In the genomic region with DNA sequence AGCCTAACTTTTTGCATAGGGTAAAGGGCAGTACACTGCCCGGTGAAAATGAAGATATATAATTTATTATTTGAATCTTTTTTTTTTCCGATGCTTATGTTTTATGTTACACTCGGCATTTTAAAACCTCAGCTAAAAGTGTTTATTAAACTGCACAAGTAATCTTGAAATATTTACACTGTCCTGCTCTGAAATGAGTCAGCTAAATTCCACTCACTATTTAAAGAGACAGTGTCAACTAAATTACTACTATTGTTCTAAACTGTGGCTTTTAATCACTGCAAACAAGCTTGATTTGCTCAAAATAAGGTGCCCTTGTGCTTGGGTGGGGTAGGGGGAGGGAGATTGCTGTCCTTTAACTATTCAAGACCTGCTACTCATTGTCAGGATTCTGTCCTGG, we compare ENCODE assay signal across 8 mouse cellular contexts. TPM values are rescaled to one million over a fixed set of nuclear protein-coding genes. Genes with fewer than 3 reads are reported as not detected.
DNase-seq lines count a peak whose midpoint lies in the region; ATAC-seq and TF ChIP-seq lines count a peak whose summit lies in the region.

No protein-coding gene starts in this region.

- no peaks in the 10 kb centered on the region for H3K27me3 ChIP-seq in lung, postnatal 0 days (replicated peaks; ENCODE audit: insufficient read depth, low read length)
- H3K27me3 ChIP-seq in embryonic facial prominence, embryonic 13.5 days, result no peaks in the 10 kb centered on the region
- H3K27me3 ChIP-seq in limb, embryonic 10.5 days (ENCODE audit: low read depth, poor library complexity, severe bottlenecking), result no peaks in the 10 kb centered on the region
- H3K27me3 ChIP-seq in stomach, embryonic 14.5 days (ENCODE audit: control insufficient read depth, insufficient read depth, low read length), result no peaks in the 10 kb centered on the region

- TF ChIP-seq CTCF in lung, postnatal 0 days (IDR thresholded peaks at IDR 0.05), result no peak

- no peaks in the 10 kb centered on the region for H3K36me3 ChIP-seq in lung, postnatal 0 days (ENCODE audit: insufficient read depth, low read length)
- peaks cover 24% of the 10 kb centered on the region for H3K36me3 ChIP-seq in embryonic facial prominence, embryonic 13.5 days
- peaks cover 36% of the 10 kb centered on the region for H3K36me3 ChIP-seq in limb, embryonic 10.5 days
- H3K36me3 ChIP-seq in stomach, embryonic 14.5 days (ENCODE audit: control insufficient read depth, insufficient read depth, low read length), result peaks cover 12% of the 10 kb centered on the region; the same call in 1 of the 2 replicates

- H3K9me3 ChIP-seq in lung, postnatal 0 days (ENCODE audit: low read length), result no peaks in the 10 kb centered on the region
- no peaks in the 10 kb centered on the region for H3K9me3 ChIP-seq in embryonic facial prominence, embryonic 13.5 days
- H3K9me3 ChIP-seq in limb, embryonic 10.5 days (replicated peaks), result no peaks in the 10 kb centered on the region
- no peaks in the 10 kb centered on the region for H3K9me3 ChIP-seq in stomach, embryonic 14.5 days (ENCODE audit: control insufficient read depth, low read depth, low read length)

- H3K4me1 ChIP-seq in lung, postnatal 0 days (ENCODE audit: insufficient read depth, low read depth, low read length), result peaks cover 2% of the 10 kb centered on the region; the same call in 1 of the 2 replicates
- peaks cover 12% of the 10 kb centered on the region for H3K4me1 ChIP-seq in embryonic facial prominence, embryonic 13.5 days
- H3K4me1 ChIP-seq in limb, embryonic 10.5 days, result peaks cover 10% of the 10 kb centered on the region; the same call in 1 of the 2 replicates
- H3K4me1 ChIP-seq in stomach, embryonic 14.5 days (ENCODE audit: control insufficient read depth, insufficient read depth, low read length), result peaks cover 3% of the 10 kb centered on the region; the same call in 1 of the 2 replicates

- peak overlapping the region; percentile 99 for H3K4me3 ChIP-seq in lung, postnatal 0 days (ENCODE audit: low read depth, low read length)
- H3K4me3 ChIP-seq in embryonic facial prominence, embryonic 13.5 days, result peak overlapping the region; percentile 94
- H3K4me3 ChIP-seq in limb, embryonic 10.5 days, result peak overlapping the region; percentile 91
- H3K4me3 ChIP-seq in stomach, embryonic 14.5 days (ENCODE audit: low read depth, low read length), result peak overlapping the region; percentile 96

- peak overlapping the region; percentile 98 for H3K9ac ChIP-seq in lung, postnatal 0 days (replicated peaks; ENCODE audit: low read depth)
- peak overlapping the region; percentile 74 for H3K9ac ChIP-seq in embryonic facial prominence, embryonic 13.5 days
- H3K9ac ChIP-seq in stomach, embryonic 14.5 days (replicated peaks; ENCODE audit: low read depth, low read length), result peak overlapping the region; percentile 99; the same call in 1 of the 2 replicates

- ATAC-seq in lung, postnatal 0 days, result no peak
- ATAC-seq in embryonic facial prominence, embryonic 13.5 days (ENCODE audit: insufficient number of reproducible peaks, insufficient read depth, low FRiP score, low TSS enrichment, low read depth), result no peak
- no peak for ATAC-seq in stomach, embryonic 14.5 days (ENCODE audit: insufficient number of reproducible peaks, insufficient read depth, low FRiP score, low read depth)
- ATAC-seq in CD4-positive, CD25-positive, alpha-beta regulatory T cell, adult 4 months, result no peak

- peak; percentile 32; the same call in 1 of the 2 replicates for TF ChIP-seq EP300 in lung, postnatal 0 days (IDR thresholded peaks at IDR 0.05)

- peak overlapping the region; percentile 62 for H3K4me2 ChIP-seq in lung, postnatal 0 days (replicated peaks; ENCODE audit: low read depth, low read length)
- H3K4me2 ChIP-seq in embryonic facial prominence, embryonic 13.5 days, result peak overlapping the region; percentile 72
- H3K4me2 ChIP-seq in stomach, embryonic 14.5 days (replicated peaks; ENCODE audit: low read depth, low read length), result peak overlapping the region; percentile 83

- peak overlapping the region; percentile 78 for H3K27ac ChIP-seq in lung, postnatal 0 days (ENCODE audit: low read length)
- no peak overlapping the region for H3K27ac ChIP-seq in embryonic facial prominence, embryonic 13.5 days
- H3K27ac ChIP-seq in limb, embryonic 10.5 days, result no peak overlapping the region
- no peak overlapping the region for H3K27ac ChIP-seq in stomach, embryonic 14.5 days (ENCODE audit: low read length)

- peak; percentile 69 for DNase-seq in lung, postnatal 0 days (ENCODE audit: low spot score)
- no peak for DNase-seq in lung, postnatal 14 days
- no peak for DNase-seq in limb, embryonic 10.5 days (ENCODE audit: low spot score)
- no peak for DNase-seq in left cerebral cortex, adult 8-10 months (ENCODE audit: low spot score in 2 of 2)
- DNase-seq in B cell, adult 2 months, result no peak

- WGBS in lung, postnatal 0 days, result under 1% methylated on average over 3 of the region's 3 CpGs
- 38% methylated on average over 3 of the region's 3 CpGs for WGBS in embryonic facial prominence, embryonic 13.5 days
- WGBS in limb, embryonic 10.5 days, result 69% methylated on average over 3 of the region's 3 CpGs
- 7% methylated on average over 3 of the region's 3 CpGs for whole genome bisulfite sequencing in stomach, embryonic 14.5 days

RNA-seq across cellular contexts. Expression of a gene that starts 2.6 kb away (rescaled TPM):
- 108 and 109 TPM in 2 replicates for polyA plus RNA-seq in lung, postnatal 0 days (2015; fragmentation: Nextera tagmentation; extraction: Ambion mirVana)
- polyA plus RNA-seq in embryonic facial prominence, embryonic 13.5 days (2015; fragmentation: Nextera tagmentation; extraction: Ambion mirVana), result 120 and 121 TPM in 2 replicates
- 82.5 and 92.6 TPM in 2 replicates for polyA plus RNA-seq in limb, embryonic 10.5 days (2016; fragmentation: Nextera tagmentation; extraction: Ambion mirVana)
- polyA plus RNA-seq in stomach, embryonic 14.5 days (2014; fragmentation: Nextera tagmentation; extraction: Ambion mirVana), result 84.9 and 92.4 TPM in 2 replicates
- total RNA-seq in left cerebral cortex, adult 8-10 months (2022), result 100 to 1,000 TPM; 146 to 182 (median 163) TPM
- 10 to 100 TPM; 12.1 to 14.8 TPM for polyA plus RNA-seq in CD4-positive, CD25-positive, alpha-beta regulatory T cell, adult 4 months (2017; shearing (Covaris generic))
